Mouse (Mus musculus) G1E (cell line): ENCODE results near the gene Bcam. TPM values are rescaled to one million over a fixed set of nuclear protein-coding genes. Genes with fewer than 3 reads are reported as not detected.
A peak's percentile ranks its signal among the peaks of the same experiment; 100 is the strongest.

Experiments used
- ATAC-seq: 2 replicates; pipeline ENCODE4 v1.8.0; 2016; ENCODE audit warnings: mild to moderate bottlenecking; ENCODE audit not compliant: insufficient number of reproducible peaks, poor library complexity, low FRiP score, severe bottlenecking; ENCODE audit errors: extremely low read depth
- DNase-seq: peaks from one replicate; pipeline ENCODE4 v3.0.0; 2012; ENCODE audit warnings: low spot score
- H3K27me3 ChIP-seq: 2 replicates; pipeline ENCODE4 v1.6.1; 2012; ENCODE audit warnings: mild to moderate bottlenecking, low read length, inconsistent platforms; ENCODE audit not compliant: insufficient read depth
- H3K36me3 ChIP-seq: replicated peaks from 2 replicates; pipeline ENCODE3; 2012; ENCODE audit warnings: mild to moderate bottlenecking, inconsistent platforms
- H3K4me1 ChIP-seq: 2 replicates; pipeline ENCODE4 v1.6.1; 2012; ENCODE audit warnings: low read depth, low read length, inconsistent platforms, mixed read lengths; ENCODE audit not compliant: insufficient read depth
- H3K4me3 ChIP-seq: 2 replicates; pipeline ENCODE4 v1.5.1; 2012; ENCODE audit warnings: low read depth, mild to moderate bottlenecking, inconsistent platforms, low read length, moderate library complexity, mixed read lengths
- H3K9me3 ChIP-seq: replicated peaks from 2 replicates; pipeline ENCODE4 v1.6.1; 2012; ENCODE audit warnings: inconsistent platforms
- CTCF ChIP-seq: IDR thresholded peaks from 2 replicates; pipeline ENCODE4 v1.5.1; 2012; ENCODE audit warnings: low read depth, low read length, inconsistent platforms, mixed read lengths
- GATA1 ChIP-seq: IDR thresholded peaks from 2 replicates; pipeline ENCODE4 v1.6.1; 2012; ENCODE audit warnings: borderline replicate concordance, low read length, inconsistent platforms, mixed read lengths
- GATA2 ChIP-seq: IDR thresholded peaks from 2 replicates; pipeline ENCODE4 v1.6.1; 2012; ENCODE audit warnings: low read depth, low read length, inconsistent platforms, borderline replicate concordance
- POLR2AphosphoS5 ChIP-seq: IDR thresholded peaks from 2 replicates; pipeline ENCODE4 v1.6.1; 2012; ENCODE audit warnings: low read depth, low read length, inconsistent platforms; ENCODE audit not compliant: insufficient replicate concordance
- TAL1 ChIP-seq: conservative IDR thresholded peaks from 2 replicates; pipeline ENCODE4 v1.6.1; 2012; ENCODE audit warnings: low read depth, low read length, inconsistent platforms, mixed read lengths
- polyA plus RNA-seq: library from polyadenylated mRNA; stranded (reverse); fragments of >175 nt; gene quantifications from 2 replicates; pipeline ENCODE4 v1.2.3, GENCODE M21; 2012
- total RNA-seq, 2 experiments: library from RNA; stranded (forward) in 1 of 2; stranded (reverse) in 1 of 2; fragments of 200-1000 nt in 1 of 2; fragments of >200 nt in 1 of 2; fragmentation: Nextera tagmentation in 1 of 2; gene quantifications; 2 replicates each; pipeline ENCODE4 v1.2.3; 2014 to 2017

Gene Bcam
- total and polyA plus RNA-seq, 3 experiments, result 0.05 TPM; not detected in 2

GRCm38 (mm10) chr7:19751070-19751383 is 19.8 kb downstream of the Bcam start:
- TF ChIP-seq TAL1 (no peak), POLR2AphosphoS5 (no peak), GATA1 (no peak), GATA2 (no peak), CTCF (no peak)
- DNase-seq, result no peak
- H3K4me1 ChIP-seq, result peaks cover 49% of the 10 kb centered on the region
- 0 out of 2 replicates have a peak, but pooled peaks cover 2% of the 10 kb centered on the region for H3K9me3 ChIP-seq
- peaks cover 5% of the 10 kb centered on the region for H3K27me3 ChIP-seq
- ATAC-seq, result no peak
- H3K36me3 ChIP-seq, result peaks cover 6% of the 10 kb centered on the region
- no peak overlapping the region for H3K4me3 ChIP-seq

- DNase-seq (peak; percentile 82), ATAC-seq (peak; percentile 48)
- peaks cover 55% of the 10 kb centered on the region for H3K4me1 ChIP-seq
- peaks cover 12% of the 10 kb centered on the region for H3K36me3 ChIP-seq
- H3K27me3 ChIP-seq, result no peaks in the 10 kb centered on the region; the same call in 1 of the 2 replicates
- TF ChIP-seq POLR2AphosphoS5 (no peak), GATA1 (no peak), GATA2 (no peak), CTCF (peak; percentile 54)
- 0 out of 2 replicates have a peak, but pooled peaks cover 2% of the 10 kb centered on the region for H3K9me3 ChIP-seq
- peak within 1 kb of the TSS; percentile 88 for H3K4me3 ChIP-seq
These were observed 20.4 kb downstream of the Bcam start, which contains the start of gene Nectin2 for GRCm38 (mm10) chr7:19750217-19751069. Nectin2 (minus strand) TSS chr7:19750483.

GRCm38 (mm10) chr7:19749389-19750216 is 21.2 kb downstream of the Bcam start:
- H3K9me3 ChIP-seq, result no peaks in the 10 kb centered on the region
- H3K4me3 ChIP-seq, result peak overlapping the region; percentile 88
- H3K36me3 ChIP-seq, result peaks cover 20% of the 10 kb centered on the region
- peaks cover 63% of the 10 kb centered on the region for H3K4me1 ChIP-seq
- ATAC-seq (peak; percentile 93), DNase-seq (peak; percentile 88)
- no peaks in the 10 kb centered on the region for H3K27me3 ChIP-seq
- TF ChIP-seq GATA1, result no peak
- TF ChIP-seq GATA2, result no peak
- no peak for TF ChIP-seq POLR2AphosphoS5
- 0 out of 2 replicates have a peak, but pooled peaks have one; percentile 13 for TF ChIP-seq CTCF

- peaks cover 73% of the 10 kb centered on the region for H3K4me1 ChIP-seq
- peak overlapping the region; percentile 88 for H3K4me3 ChIP-seq
- ATAC-seq, result no peak
- no peak for DNase-seq
- no peaks in the 10 kb centered on the region for H3K9me3 ChIP-seq
- H3K36me3 ChIP-seq, result peaks cover 31% of the 10 kb centered on the region
- H3K27me3 ChIP-seq, result no peaks in the 10 kb centered on the region
- TF ChIP-seq GATA2, result no peak
- no peak for TF ChIP-seq POLR2AphosphoS5
- no peak for TF ChIP-seq TAL1
- TF ChIP-seq CTCF, result no peak
These were observed 22.3 kb downstream of the Bcam start for GRCm38 (mm10) chr7:19748219-19749195.

- Histone ChIP-seq H3K9me3 (no peaks in the 10 kb centered on the region), H3K27me3 (no peaks in the 10 kb centered on the region), H3K36me3 (peaks cover 38% of the 10 kb centered on the region), H3K4me1 (peaks cover 79% of the 10 kb centered on the region), H3K4me3 (peak overlapping the region; percentile 88)
- no peak for ATAC-seq
- DNase-seq, result no peak
- TF ChIP-seq POLR2AphosphoS5 (no peak), TAL1 (no peak), GATA1 (no peak), CTCF (no peak), GATA2 (no peak)
These were observed 23.2 kb downstream of the Bcam start for GRCm38 (mm10) chr7:19747420-19748218.
